Mouse (Mus musculus) cortical plate, adult 2 months (tissue): Measurements from ENCODE around the gene Gh.

ENCODE experiments used
- CTCF ChIP-seq: fragments of 200-500 bp; IDR thresholded peaks from 2 replicates; pipeline ENCODE4 v1.5.1; 2011; ENCODE audit warnings: mild to moderate bottlenecking, control low read depth, low read length; ENCODE audit not compliant: insufficient read depth; ENCODE audit errors: extremely low read depth
- POLR2A ChIP-seq: fragments of 200-500 bp; IDR thresholded peaks from 2 replicates; pipeline ENCODE4 v1.6.1; 2011; ENCODE audit warnings: mild to moderate bottlenecking, low read length, control low read depth; ENCODE audit not compliant: insufficient read depth; ENCODE audit errors: extremely low read depth

GRCm38 (mm10) chr11:106267311-106267852 lies 34.3 kb downstream of the Gh start:
- TF ChIP-seq POLR2A (no peak), CTCF (no peak)
